Mouse (Mus musculus) layer of hippocampus, adult 6 months (tissue): ENCODE results near the gene Lep. TPM values are rescaled to one million over a fixed set of nuclear protein-coding genes. Genes with fewer than 3 reads are reported as not detected.
A peak's percentile ranks its signal among the peaks of the same experiment; 100 is the strongest.

Experiments
- long read RNA-seq, 2 experiments: library from polyadenylated mRNA; unstranded; transcript quantifications; one replicate each; pipeline ENCODE4 v2.0.0; 2019 to 2020
- microRNA-seq: library from miRNA; unstranded; fragments of <30 nt; microRNA quantifications from one replicate; pipeline ENCODE4 v1.2.0, GENCODE M21; 2020
- polyA plus RNA-seq: library from polyadenylated mRNA; unstranded; fragments of <200 nt; fragmentation: Nextera tagmentation; gene quantifications from 2 replicates; pipeline ENCODE4 v1.2.3, GENCODE M21; 2021

Lep gene
- polyA plus RNA-seq, result not detected in 2 replicates
- long read RNA-seq, experiment 1, result 0 reads
- long read RNA-seq, experiment 2, result 0 reads

GRCm38 (mm10) chr6:29059846-29060685, at the start of gene Lep:
Gene Lep (plus strand): TSS chr6:29060220.

Small RNAs within 50 kb of the gene (microRNA-seq; reads per million reads assigned to microRNA genes)
- 368 reads per million, percentile 71 among the genes with 10 or more reads in this experiment for gene Mir129-1

Other genes with a start within 250 kb of the Lep start
- 8.0 and 10.8 TPM in 2 replicates for gene Lrrc4, start 228.5 kb upstream of the Lep start, polyA plus RNA-seq
- gene Rbm28, start 104.8 kb downstream of the Lep start, polyA plus RNA-seq, result 7.3 and 9.8 TPM in 2 replicates
- gene Prrt4, start 119.4 kb downstream of the Lep start, polyA plus RNA-seq, result 0.74 and 1.3 TPM in 2 replicates
- gene Impdh1, start 156.1 kb downstream of the Lep start, polyA plus RNA-seq, result 9.8 and 10.5 TPM in 2 replicates
- 16.1 and 17.6 TPM in 2 replicates for gene Hilpda, start 212.3 kb downstream of the Lep start, polyA plus RNA-seq
- 0.33 TPM in 1 of 2 replicates, not detected in the other for gene Fam71f2, start 219.4 kb downstream of the Lep start, polyA plus RNA-seq